ENCODE assay signal across 7 mouse cellular contexts in genomic region chr7:34196132-34197128, GRCm38 (mm10). TPM values are rescaled to one million over a fixed set of nuclear protein-coding genes. Genes with fewer than 3 reads are reported as not detected.
DNase-seq lines count a peak whose midpoint lies in the region; ATAC-seq lines count a peak whose summit lies in the region.

Pdcd2l (minus strand) TSS chr7:34196661.

- H3K27ac ChIP-seq in embryonic facial prominence, embryonic 11.5 days (replicated peaks; ENCODE audit: low read depth, low read length) = 0 out of 2 replicates have a peak within 1 kb of the TSS, but pooled peaks have one; percentile 8
- no peak within 1 kb of the TSS for H3K27ac ChIP-seq in limb, embryonic 11.5 days (replicated peaks; ENCODE audit: low read depth, low read length)
- H3K27ac ChIP-seq in midbrain, embryonic 14.5 days (replicated peaks; ENCODE audit: low read depth, low read length) = peak within 1 kb of the TSS; percentile 62; the same call in 1 of the 2 replicates

- peak within 1 kb of the TSS; percentile 99 for H3K4me3 ChIP-seq in embryonic facial prominence, embryonic 11.5 days (ENCODE audit: low read depth, low read length)
- H3K4me3 ChIP-seq in limb, embryonic 11.5 days (ENCODE audit: low read depth, low read length) = peak within 1 kb of the TSS; percentile 98
- peak within 1 kb of the TSS; percentile 91 for H3K4me3 ChIP-seq in midbrain, embryonic 14.5 days (replicated peaks; ENCODE audit: low read depth, low read length)

- no peaks in the 10 kb centered on the region for H3K9me3 ChIP-seq in embryonic facial prominence, embryonic 11.5 days (replicated peaks; ENCODE audit: control insufficient read depth, low read length)
- H3K9me3 ChIP-seq in limb, embryonic 11.5 days (ENCODE audit: control insufficient read depth, low read length) = no peaks in the 10 kb centered on the region
- no peaks in the 10 kb centered on the region for H3K9me3 ChIP-seq in midbrain, embryonic 14.5 days (ENCODE audit: control insufficient read depth, low read length)

- H3K27me3 ChIP-seq in embryonic facial prominence, embryonic 11.5 days (ENCODE audit: control insufficient read depth, insufficient read depth, low read length) = no peaks in the 10 kb centered on the region
- no peaks in the 10 kb centered on the region for H3K27me3 ChIP-seq in limb, embryonic 11.5 days (ENCODE audit: control insufficient read depth, insufficient read depth, low read length)
- no peaks in the 10 kb centered on the region for H3K27me3 ChIP-seq in midbrain, embryonic 14.5 days (ENCODE audit: control insufficient read depth, insufficient read depth, low read length)

- peak; percentile 97 for DNase-seq in adrenal gland, postnatal 14 days
- peak; percentile 94 for DNase-seq in embryonic facial prominence, embryonic 11.5 days (ENCODE audit: low spot score)
- peak; percentile 99 for DNase-seq in heart, adult 11 months
- DNase-seq in kidney, adult 18-20 months = peak; percentile 92
- DNase-seq in limb, embryonic 11.5 days (ENCODE audit: low spot score) = peak; percentile 94
- peak; percentile 96 for DNase-seq in midbrain, embryonic 14.5 days
- DNase-seq in spleen, adult 18-20 months = peak; percentile 83 to 91

- ATAC-seq in embryonic facial prominence, embryonic 11.5 days (replicated peaks; ENCODE audit: insufficient number of reproducible peaks, low FRiP score, low TSS enrichment, low read depth) = peak; percentile 90
- ATAC-seq in limb, embryonic 11.5 days (ENCODE audit: insufficient number of reproducible peaks, low FRiP score, low TSS enrichment, low read depth) = peak; percentile 96
- ATAC-seq in midbrain, embryonic 14.5 days (ENCODE audit: low FRiP score, low TSS enrichment) = peak; percentile 96

- H3K36me3 ChIP-seq in embryonic facial prominence, embryonic 11.5 days (replicated peaks; ENCODE audit: control insufficient read depth, insufficient read depth, low read depth, low read length) = peaks cover 6% of the 10 kb centered on the region; the same call in 1 of the 2 replicates
- H3K36me3 ChIP-seq in limb, embryonic 11.5 days (ENCODE audit: control insufficient read depth, insufficient read depth, low read length) = peaks cover 2% of the 10 kb centered on the region; the same call in 1 of the 2 replicates
- H3K36me3 ChIP-seq in midbrain, embryonic 14.5 days (ENCODE audit: control insufficient read depth, insufficient read depth, low read length) = peaks cover 30% of the 10 kb centered on the region

- 3% methylated on average over 62 of the region's 70 CpGs for WGBS in embryonic facial prominence, embryonic 11.5 days
- WGBS in limb, embryonic 11.5 days = 3% methylated on average over 70 of the region's 70 CpGs
- WGBS in midbrain, embryonic 14.5 days = 3% methylated on average over 70 of the region's 70 CpGs

- no peaks in the 10 kb centered on the region for H3K4me1 ChIP-seq in embryonic facial prominence, embryonic 11.5 days (ENCODE audit: control insufficient read depth, insufficient read depth, low read length)
- H3K4me1 ChIP-seq in limb, embryonic 11.5 days (ENCODE audit: control insufficient read depth, insufficient read depth, low read length) = no peaks in the 10 kb centered on the region
- H3K4me1 ChIP-seq in midbrain, embryonic 14.5 days (ENCODE audit: control insufficient read depth, insufficient read depth, low read length) = peaks cover 7% of the 10 kb centered on the region

- peak within 1 kb of the TSS; percentile 92 for H3K9ac ChIP-seq in embryonic facial prominence, embryonic 11.5 days (replicated peaks; ENCODE audit: low read length)
- peak within 1 kb of the TSS; percentile 90 for H3K9ac ChIP-seq in limb, embryonic 11.5 days (ENCODE audit: low read length)
- peak within 1 kb of the TSS; percentile 97 for H3K9ac ChIP-seq in midbrain, embryonic 14.5 days (replicated peaks; ENCODE audit: low read length)

- peak within 1 kb of the TSS; percentile 77 for H3K4me2 ChIP-seq in embryonic facial prominence, embryonic 11.5 days (ENCODE audit: low read depth, low read length)
- H3K4me2 ChIP-seq in limb, embryonic 11.5 days (ENCODE audit: low read depth, severe bottlenecking) = peak within 1 kb of the TSS; percentile 53
- H3K4me2 ChIP-seq in midbrain, embryonic 14.5 days (ENCODE audit: low read length) = peak within 1 kb of the TSS; percentile 75

RNA-seq across cellular contexts. Expression of gene Pdcd2l, which starts in this region (rescaled TPM):
- 19.0 and 22.2 TPM in 2 replicates for total RNA-seq in adrenal gland, postnatal 14 days (2021)
- 59.0 and 60.9 TPM in 2 replicates for polyA plus RNA-seq in embryonic facial prominence, embryonic 11.5 days (2014; fragmentation: Nextera tagmentation; extraction: Ambion mirVana)
- 65.3 and 77.2 TPM in 2 replicates for polyA plus RNA-seq in limb, embryonic 11.5 days (2014; fragmentation: Nextera tagmentation; extraction: Ambion mirVana)
- 67.7 and 77.4 TPM in 2 replicates for polyA plus RNA-seq in midbrain, embryonic 14.5 days (2014; fragmentation: Nextera tagmentation; extraction: Ambion mirVana)
